Mouse (Mus musculus): ENCODE results near the gene Fscn2. TPM values are rescaled to one million over a fixed set of nuclear protein-coding genes. Genes with fewer than 3 reads are reported as not detected.
"Not testable (repeated sequence)": the region's sequence is repeated elsewhere in the genome, so short reads cannot be mapped to it uniquely, and the experiment has no call there.

The Fscn2 gene
- polyA plus RNA-seq, 1 experiment from 2014 or later = 0.57 TPM

DNA sequence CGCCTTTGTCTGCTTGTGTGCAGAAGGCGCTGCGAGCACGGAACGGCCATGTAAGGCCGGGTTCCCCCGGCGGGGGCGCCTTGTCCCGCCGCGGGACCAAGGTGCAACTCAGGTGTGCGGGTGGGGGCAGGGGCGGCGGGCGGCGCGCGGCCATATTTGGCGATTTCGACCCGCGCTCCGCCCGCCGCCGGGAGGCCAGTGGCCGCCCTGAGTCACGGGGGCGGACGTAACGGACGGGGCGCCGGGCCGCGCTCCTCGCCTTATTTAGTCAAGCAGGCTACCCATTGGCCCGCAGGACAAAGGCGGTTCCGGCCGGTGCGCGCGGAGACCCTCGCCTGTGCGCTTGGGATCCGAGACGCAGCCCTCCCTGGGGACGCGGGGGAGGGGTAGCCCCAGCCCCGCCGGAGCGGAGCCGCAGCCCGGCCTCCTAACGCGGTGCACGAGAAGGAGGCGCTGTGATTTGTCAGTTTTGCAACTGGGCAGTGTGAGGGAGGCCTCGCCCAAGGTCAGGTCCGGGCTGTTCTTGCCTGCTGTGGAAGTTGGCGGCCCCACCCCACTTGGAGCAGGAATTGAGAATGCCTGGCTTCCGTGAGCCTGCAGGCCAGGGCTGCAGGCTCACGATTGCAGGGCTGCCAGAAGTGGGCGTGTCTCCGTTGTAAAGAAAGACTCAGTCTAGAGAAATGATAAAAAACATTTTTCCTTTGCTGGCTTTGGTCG lies 11.2 kb upstream of the Fscn2 start:
- no peaks in the 10 kb centered on the region for H3K9me3 ChIP-seq (ENCODE audit: low read depth, low read length)
- H3K4me1 ChIP-seq (ENCODE audit: insufficient read depth) = peaks cover 19% of the 10 kb centered on the region
- peaks cover 24% of the 10 kb centered on the region for H3K36me3 ChIP-seq (ENCODE audit: insufficient read depth)
- H3K27me3 ChIP-seq (ENCODE audit: insufficient read depth, low read length) = no peaks in the 10 kb centered on the region; the same call in 1 of the 2 replicates
- under 1% methylated on average over 67 of the region's 68 CpGs for WGBS
- peak overlapping the region; percentile 100 for H3K9ac ChIP-seq
- ATAC-seq (ENCODE audit: insufficient read depth) = peak; percentile 83
- DNase-seq = peak; percentile 96
- TF ChIP-seq CTCF (IDR thresholded peaks at IDR 0.05; ENCODE audit: low read depth) = 0 out of 2 replicates have a peak, but pooled peaks have one; percentile 14
- H3K4me2 ChIP-seq = peak overlapping the region; percentile 95
- H3K4me3 ChIP-seq (ENCODE audit: low read depth, low read length) = peak overlapping the region; percentile 100
- H3K27ac ChIP-seq (ENCODE audit: low read depth) = peak overlapping the region; percentile 100

DNA sequence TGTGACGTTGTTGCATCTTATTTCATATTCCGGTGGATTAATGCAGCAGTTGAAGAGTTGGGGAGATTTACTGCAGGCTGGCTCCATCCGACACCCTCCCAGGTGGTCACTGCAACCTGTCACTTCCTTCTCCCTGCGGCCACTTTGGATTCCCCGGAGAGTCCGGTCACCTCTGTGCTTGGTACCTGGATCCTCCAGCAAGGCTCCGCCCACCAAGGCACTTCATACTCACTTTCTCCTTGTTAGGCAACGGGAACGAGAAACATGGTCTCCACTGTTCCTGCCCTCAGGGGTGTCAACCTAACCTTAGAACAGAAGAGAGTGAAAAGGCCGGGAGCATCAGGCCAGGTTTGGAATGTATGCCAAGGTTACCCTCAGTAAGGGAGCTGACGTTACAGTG lies 10.6 kb upstream of the Fscn2 start:
- 13% methylated on average over 11 of the region's 11 CpGs for WGBS
- ATAC-seq (ENCODE audit: insufficient read depth) (no peak), DNase-seq (peak; percentile 62)
- peak overlapping the region; percentile 100 for H3K27ac ChIP-seq (ENCODE audit: low read depth)
- H3K9ac ChIP-seq = peak overlapping the region; percentile 100
- H3K27me3 ChIP-seq (ENCODE audit: insufficient read depth, low read length) = no peaks in the 10 kb centered on the region; the same call in 1 of the 2 replicates
- TF ChIP-seq CTCF (IDR thresholded peaks at IDR 0.05; ENCODE audit: low read depth) = no peak
- H3K9me3 ChIP-seq (ENCODE audit: low read depth, low read length) = no peaks in the 10 kb centered on the region
- peak overlapping the region; percentile 95 for H3K4me2 ChIP-seq
- H3K4me3 ChIP-seq (ENCODE audit: low read depth, low read length) = peak overlapping the region; percentile 100
- peaks cover 20% of the 10 kb centered on the region for H3K4me1 ChIP-seq (ENCODE audit: insufficient read depth)
- H3K36me3 ChIP-seq (ENCODE audit: insufficient read depth) = peaks cover 19% of the 10 kb centered on the region

DNA sequence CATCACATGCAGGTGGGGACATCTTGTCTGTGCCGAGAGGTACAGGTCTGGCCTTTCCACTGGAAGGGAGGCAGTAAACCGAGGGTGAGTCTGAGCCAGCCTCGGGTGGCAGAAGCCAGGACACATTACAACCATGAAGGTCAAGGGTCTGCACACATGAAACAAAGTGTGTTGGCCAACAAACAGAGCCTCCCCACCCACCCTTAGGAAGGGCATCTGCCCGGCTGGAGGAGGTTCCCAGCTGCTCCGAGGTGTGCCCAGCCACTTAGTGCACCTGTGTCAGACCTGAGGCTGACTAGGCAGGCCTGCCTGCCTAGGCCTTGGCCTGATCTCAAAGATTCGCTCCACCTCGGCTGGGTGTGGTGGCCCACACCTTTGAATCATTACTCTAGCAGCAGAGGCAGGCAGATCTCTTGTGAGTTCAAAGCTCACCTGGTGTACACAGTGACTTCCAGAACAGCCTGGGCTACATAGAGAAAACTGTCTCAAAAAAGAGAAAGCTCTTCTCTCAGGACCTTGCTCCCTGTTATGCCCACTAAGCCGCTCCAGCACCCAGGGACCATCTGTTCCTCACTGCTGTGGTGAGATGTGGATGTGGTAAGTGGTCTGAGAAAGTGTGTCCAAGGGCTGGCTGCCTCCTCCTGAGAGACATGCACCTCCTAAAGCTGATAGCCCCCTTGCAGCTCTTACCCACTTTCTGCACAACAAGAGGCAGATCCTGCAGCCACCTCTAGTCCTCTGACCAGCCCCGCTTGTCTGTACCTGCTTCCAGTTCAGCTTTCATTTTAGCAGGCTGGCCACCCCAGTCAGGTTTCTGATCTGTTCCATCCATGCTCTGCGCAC lies 9.9 kb upstream of the Fscn2 start:
- Histone ChIP-seq H3K9me3 (ENCODE audit: low read depth, low read length) (no peaks in the 10 kb centered on the region), H3K4me1 (ENCODE audit: insufficient read depth) (peaks cover 20% of the 10 kb centered on the region), H3K4me3 (ENCODE audit: low read depth, low read length) (peak overlapping the region; percentile 100; the same call in 1 of the 2 replicates), H3K36me3 (ENCODE audit: insufficient read depth) (peaks cover 16% of the 10 kb centered on the region), H3K27ac (ENCODE audit: low read depth) (peak overlapping the region; percentile 100), H3K4me2 (peak overlapping the region; percentile 95), H3K9ac (peak overlapping the region; percentile 100), H3K27me3 (ENCODE audit: insufficient read depth, low read length) (no peaks in the 10 kb centered on the region; the same call in 1 of the 2 replicates)
- DNase-seq (no peak), ATAC-seq (ENCODE audit: insufficient read depth) (no peak)
- no peak for TF ChIP-seq CTCF (IDR thresholded peaks at IDR 0.05; ENCODE audit: low read depth)
- 79% methylated on average over 10 of the region's 10 CpGs for WGBS

DNA sequence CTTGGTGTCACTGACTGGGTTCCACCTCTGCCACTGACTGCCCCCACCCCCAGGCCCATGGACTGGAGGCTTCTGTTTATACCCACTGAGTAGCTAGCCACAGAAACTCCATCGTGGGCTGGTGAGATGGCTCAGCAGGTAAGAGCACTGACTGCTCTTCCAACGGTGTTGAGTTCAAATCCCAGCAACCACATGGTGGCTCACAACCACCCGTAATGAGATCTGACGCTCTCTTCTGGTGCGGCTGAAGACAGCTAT lies 9.3 kb upstream of the Fscn2 start:
- H3K9me3 ChIP-seq (ENCODE audit: low read depth, low read length); H3K9ac ChIP-seq; H3K27me3 ChIP-seq (ENCODE audit: insufficient read depth, low read length); DNase-seq; H3K4me3 ChIP-seq (ENCODE audit: low read depth, low read length); ATAC-seq (ENCODE audit: insufficient read depth); H3K4me2 ChIP-seq: not testable (repeated sequence)
- Histone ChIP-seq H3K4me1 (ENCODE audit: insufficient read depth) (peaks cover 20% of the 10 kb centered on the region), H3K36me3 (ENCODE audit: insufficient read depth) (peaks cover 13% of the 10 kb centered on the region), H3K27ac (ENCODE audit: low read depth) (peak overlapping the region; percentile 100)
- 78% methylated on average over 5 of the region's 5 CpGs for WGBS

DNA sequence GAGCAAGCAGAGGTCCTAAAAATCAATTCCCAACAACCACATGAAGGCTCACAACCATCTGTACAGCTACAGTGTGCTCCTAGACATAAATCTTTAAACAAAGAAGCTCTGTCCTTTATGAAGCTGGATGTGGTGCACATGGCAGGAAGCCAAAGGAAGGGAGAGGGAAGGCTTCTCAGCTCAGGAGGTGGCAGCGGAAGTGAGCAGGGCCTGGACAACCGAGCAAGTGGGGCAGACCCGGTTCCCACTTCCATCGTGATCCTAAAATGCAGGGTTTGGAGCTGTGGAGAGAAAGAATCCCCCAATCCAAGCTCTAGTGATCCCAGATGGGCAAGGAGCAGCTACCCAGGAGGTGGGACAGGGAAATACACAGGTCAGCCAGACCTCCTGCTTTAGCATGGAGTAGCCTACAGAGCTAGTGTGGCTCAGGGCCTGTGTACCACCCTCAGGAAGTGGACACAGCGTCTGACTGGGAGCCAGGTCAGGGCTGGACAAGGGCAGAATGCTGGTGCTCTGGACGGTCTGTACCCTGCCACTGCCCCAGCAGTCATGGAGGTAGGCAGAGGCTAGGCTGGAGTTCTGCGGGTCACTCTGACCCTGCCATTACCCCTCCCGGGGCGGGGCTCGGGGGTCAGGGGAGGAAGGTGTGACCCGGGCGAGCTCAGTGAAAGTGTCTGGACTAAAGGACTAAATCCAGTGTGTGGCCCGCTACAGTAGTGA lies 8.6 kb upstream of the Fscn2 start:
- Histone ChIP-seq H3K4me3 (ENCODE audit: low read depth, low read length) (no peak overlapping the region), H3K27ac (ENCODE audit: low read depth) (peak overlapping the region; percentile 87), H3K36me3 (ENCODE audit: insufficient read depth) (peaks cover 5% of the 10 kb centered on the region; the same call in 1 of the 2 replicates), H3K9ac (peak overlapping the region; percentile 30; the same call in 1 of the 2 replicates), H3K9me3 (ENCODE audit: low read depth, low read length) (no peaks in the 10 kb centered on the region), H3K27me3 (ENCODE audit: insufficient read depth, low read length) (no peaks in the 10 kb centered on the region; the same call in 1 of the 2 replicates), H3K4me1 (ENCODE audit: insufficient read depth) (peaks cover 26% of the 10 kb centered on the region), H3K4me2 (no peak overlapping the region)
- TF ChIP-seq CTCF (IDR thresholded peaks at IDR 0.05; ENCODE audit: low read depth) = no peak
- DNase-seq (peak; percentile 83), ATAC-seq (ENCODE audit: insufficient read depth) (no peak)
- WGBS = 42% methylated on average over 13 of the region's 13 CpGs

DNA sequence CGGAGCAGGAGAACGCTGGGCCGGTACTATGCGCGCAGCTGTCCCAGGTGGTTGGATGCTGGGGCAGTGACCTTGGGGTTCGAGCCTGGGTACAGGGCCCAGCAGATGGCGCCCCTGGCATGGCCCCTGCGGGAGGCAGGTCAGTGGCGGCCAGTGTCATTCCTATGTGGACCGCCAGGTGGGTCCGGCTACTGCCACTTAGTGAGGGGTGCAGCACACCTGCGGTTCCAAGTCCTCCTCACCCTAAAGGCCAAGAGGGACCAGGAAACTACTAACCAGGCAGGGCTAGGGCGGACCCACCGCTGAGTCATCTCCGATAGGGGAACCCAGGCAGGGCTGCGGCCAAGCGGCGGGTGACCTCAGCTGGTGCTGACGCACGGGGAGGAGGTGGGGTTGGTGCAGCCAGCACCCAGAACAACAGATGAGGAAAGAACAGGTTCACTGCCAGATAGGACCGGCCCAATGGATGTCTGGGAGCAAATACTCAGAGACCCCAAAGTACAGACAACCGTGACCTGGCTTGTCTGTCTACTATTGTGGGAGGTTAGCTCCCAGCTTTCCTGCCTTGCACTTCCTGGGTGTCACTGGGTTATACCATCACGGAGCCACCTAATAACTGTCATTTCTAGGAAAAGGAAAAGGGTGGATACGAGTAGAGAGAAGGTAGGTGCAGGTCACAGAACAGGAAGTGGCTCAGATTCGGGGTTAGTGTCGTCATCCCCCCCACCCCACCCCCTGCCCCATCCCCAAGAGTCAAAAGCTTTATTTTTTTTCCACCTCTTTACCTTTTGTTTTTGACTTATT lies 7.6 kb upstream of the Fscn2 start:
- Histone ChIP-seq H3K36me3 (ENCODE audit: insufficient read depth) (0 out of 2 replicates have a peak, but pooled peaks cover 5% of the 10 kb centered on the region), H3K27ac (ENCODE audit: low read depth) (peak overlapping the region; percentile 87), H3K4me2 (peak overlapping the region; percentile 42), H3K27me3 (ENCODE audit: insufficient read depth, low read length) (no peaks in the 10 kb centered on the region; the same call in 1 of the 2 replicates), H3K4me1 (ENCODE audit: insufficient read depth) (peaks cover 36% of the 10 kb centered on the region), H3K4me3 (ENCODE audit: low read depth, low read length) (0 out of 2 replicates have a peak overlapping the region, but pooled peaks have one; percentile 3), H3K9ac (peak overlapping the region; percentile 20; the same call in 1 of the 2 replicates), H3K9me3 (ENCODE audit: low read depth, low read length) (no peaks in the 10 kb centered on the region)
- DNase-seq (peak; percentile 77), ATAC-seq (ENCODE audit: insufficient read depth) (no peak)
- 26% methylated on average over 26 of the region's 26 CpGs for WGBS
- peak; percentile 89 for TF ChIP-seq CTCF (IDR thresholded peaks at IDR 0.05; ENCODE audit: low read depth)

Measured in lung, embryonic 14.5 days (tissue).